Mouse (Mus musculus) spleen, adult 2 months (tissue): ENCODE measurements at regions not wholly inside any gene's neighbourhood (a gene's known extent, or its start where the extent isn't known, plus 50 kb on each side); places are given as distances from the start of the nearest gene placed in this dataset.

Source experiments
- CTCF ChIP-seq: fragments of 200-500 bp; IDR thresholded peaks from 2 replicates; pipeline ENCODE4 v1.5.1; 2011; ENCODE audit warnings: mild to moderate bottlenecking, inconsistent platforms; ENCODE audit not compliant: insufficient read depth, insufficient read length, insufficient replicate concordance; ENCODE audit errors: extremely low read depth
- POLR2A ChIP-seq: fragments of 200-500 bp; IDR thresholded peaks from 2 replicates; pipeline ENCODE4 v1.6.1; 2011; ENCODE audit warnings: low read depth, low read length, inconsistent platforms

GRCm38 (mm10) chr6:35377535-35377934, 51.6 kb upstream of the Fam180a start:
- TF ChIP-seq CTCF, result no peak
- TF ChIP-seq POLR2A, result no peak
